In genomic region chr9:77781453-77782163, GRCm38 (mm10) we compare ENCODE assay signal across 8 mouse cellular contexts. TPM values are rescaled to one million over a fixed set of nuclear protein-coding genes. Genes with fewer than 3 reads are reported as not detected.
A peak's percentile ranks its signal among the peaks of the same experiment; 100 is the strongest.
DNase-seq lines count a peak whose midpoint lies in the region; ATAC-seq and TF ChIP-seq lines count a peak whose summit lies in the region.

No protein-coding gene starts in this region.

- no peaks in the 10 kb centered on the region for H3K9me3 ChIP-seq in lung, embryonic 14.5 days (ENCODE audit: low read depth, low read length)

- TF ChIP-seq POLR2A in small intestine, adult 2 months (IDR thresholded peaks at IDR 0.05; ENCODE audit: low read depth, low read length): no peak

- peak overlapping the region; percentile 75 for H3K27ac ChIP-seq in lung, embryonic 14.5 days (ENCODE audit: low read depth)
- peak overlapping the region; percentile 62; the same call in 1 of the 2 replicates for H3K27ac ChIP-seq in small intestine, adult 2 months (ENCODE audit: insufficient read depth, low read depth, low read length)

- ATAC-seq in lung, embryonic 14.5 days (ENCODE audit: insufficient read depth): peak; percentile 72

- no peaks in the 10 kb centered on the region for H3K4me1 ChIP-seq in lung, embryonic 14.5 days (ENCODE audit: insufficient read depth)
- peaks cover 6% of the 10 kb centered on the region for H3K4me1 ChIP-seq in small intestine, adult 2 months (ENCODE audit: control insufficient read depth, insufficient read depth, insufficient read length, low read length)

- no peak overlapping the region for H3K9ac ChIP-seq in lung, embryonic 14.5 days

- peaks cover 44% of the 10 kb centered on the region for H3K36me3 ChIP-seq in lung, embryonic 14.5 days (ENCODE audit: insufficient read depth)
- peaks cover 52% of the 10 kb centered on the region for H3K36me3 ChIP-seq in small intestine, adult 2 months (ENCODE audit: control insufficient read depth, insufficient read depth, low read length)

- peak; percentile 12 for DNase-seq in adrenal gland, postnatal 14 days
- DNase-seq in adrenal gland, adult 18-20 months (ENCODE audit: low spot score in 2 of 2): no peak
- peak; percentile 74 for DNase-seq in lung, embryonic 14.5 days
- DNase-seq in lung, postnatal 4 days: no peak
- peak; percentile 61 to 86 for DNase-seq in kidney, adult 8-10 months
- DNase-seq in frontal cortex, postnatal 36 days (ENCODE audit: low spot score in 2 of 2): no peak
- no peak for DNase-seq in urinary bladder, postnatal 25 days (ENCODE audit: low spot score)

- H3K27me3 ChIP-seq in lung, embryonic 14.5 days (ENCODE audit: insufficient read depth, low read length): no peaks in the 10 kb centered on the region
- no peaks in the 10 kb centered on the region for H3K27me3 ChIP-seq in small intestine, adult 2 months (ENCODE audit: control insufficient read depth, insufficient read depth, low read length)

- no peak overlapping the region; the same call in 1 of the 2 replicates for H3K4me2 ChIP-seq in lung, embryonic 14.5 days

- TF ChIP-seq CTCF in lung, embryonic 14.5 days (IDR thresholded peaks at IDR 0.05; ENCODE audit: low read depth): peak; percentile 52
- no peak for TF ChIP-seq CTCF in small intestine, adult 2 months (IDR thresholded peaks at IDR 0.05; ENCODE audit: extremely low read depth, insufficient read length, insufficient replicate concordance, low read depth, low read length)

- no peak overlapping the region for H3K4me3 ChIP-seq in lung, embryonic 14.5 days (ENCODE audit: low read depth, low read length)
- no peak overlapping the region for H3K4me3 ChIP-seq in small intestine, adult 2 months (ENCODE audit: low read depth, low read length)

- WGBS in lung, embryonic 14.5 days: 30% methylated on average over 5 of the region's 5 CpGs
- 21% methylated on average over 5 of the region's 5 CpGs for WGBS in small intestine, adult 2 months

RNA-seq across cellular contexts. Expression of gene Gclc, which starts 27.3 kb away (rescaled TPM):
- 39.5 and 45.1 TPM in 2 replicates for total RNA-seq in adrenal gland, postnatal 14 days (2021)
- total RNA-seq in adrenal gland, adult 18-20 months (2021): 10 to 100 TPM; 38.1 to 50.8 TPM
- polyA plus RNA-seq in lung, embryonic 14.5 days (2014; fragmentation: Nextera tagmentation; extraction: Ambion mirVana): 20.4 and 21.2 TPM in 2 replicates
- polyA plus RNA-seq in small intestine, adult 2 months (2012; rRNA removed): 8.5 and 13.0 TPM in 2 replicates

Comparison
In these comparisons a context has a peak if more than half of its experiments do, and no peak if none do; other contexts are left out.
1. DNase-seq: peak in adrenal gland, postnatal 14 days (single experiment), lung, embryonic 14.5 days (single experiment) and kidney, adult 8-10 months (2 of 2); none in adrenal gland, adult 18-20 months (0 of 2), lung, postnatal 4 days (0 of 2), frontal cortex, postnatal 36 days (0 of 2) and urinary bladder, postnatal 25 days (single experiment).